Mouse (Mus musculus): ENCODE results near the gene Gm7298. TPM values are rescaled to one million over a fixed set of nuclear protein-coding genes. Genes with fewer than 3 reads are reported as not detected.
"Not testable (repeated sequence)": the region's sequence is repeated elsewhere in the genome, so short reads cannot be mapped to it uniquely, and the experiment has no call there.

Gene Gm7298
- not detected in 2 replicates for polyA plus RNA-seq (2015; fragmentation: Nextera tagmentation; extraction: Ambion mirVana)

GRCm38 (mm10) chr6:121732632-121733031 lies at the start of gene Gm7298:
Gm7298 (plus strand) TSS chr6:121732932.
- Histone ChIP-seq H3K9ac (replicated peaks; ENCODE audit: low read depth) (no peak within 1 kb of the TSS), H3K36me3 (ENCODE audit: insufficient read depth, low read length) (no peaks in the 10 kb centered on the region), H3K4me1 (ENCODE audit: insufficient read depth, low read depth, low read length) (no peaks in the 10 kb centered on the region), H3K4me2 (replicated peaks; ENCODE audit: low read depth, low read length) (no peak within 1 kb of the TSS), H3K27me3 (replicated peaks; ENCODE audit: insufficient read depth, low read length) (no peaks in the 10 kb centered on the region), H3K4me3 (ENCODE audit: low read depth, low read length) (no peak within 1 kb of the TSS), H3K9me3 (ENCODE audit: low read length) (no peaks in the 10 kb centered on the region), H3K27ac (ENCODE audit: low read length) (no peak within 1 kb of the TSS)
- DNase-seq (ENCODE audit: low spot score) (no peak), ATAC-seq (no peak)
- TF ChIP-seq CTCF (IDR thresholded peaks at IDR 0.05) (no peak), EP300 (IDR thresholded peaks at IDR 0.05) (no peak)
- 74% methylated on average over 3 of the region's 3 CpGs for WGBS

- Histone ChIP-seq H3K27ac (ENCODE audit: low read length) (no peak overlapping the region), H3K4me1 (ENCODE audit: insufficient read depth, low read depth, low read length) (no peaks in the 10 kb centered on the region), H3K4me2 (replicated peaks; ENCODE audit: low read depth, low read length) (no peak overlapping the region), H3K36me3 (ENCODE audit: insufficient read depth, low read length) (no peaks in the 10 kb centered on the region), H3K27me3 (replicated peaks; ENCODE audit: insufficient read depth, low read length) (no peaks in the 10 kb centered on the region), H3K9ac (replicated peaks; ENCODE audit: low read depth) (no peak overlapping the region), H3K9me3 (ENCODE audit: low read length) (no peaks in the 10 kb centered on the region), H3K4me3 (ENCODE audit: low read depth, low read length) (no peak overlapping the region)
- ATAC-seq (no peak), DNase-seq (ENCODE audit: low spot score) (no peak)
- TF ChIP-seq EP300 (IDR thresholded peaks at IDR 0.05) (no peak), CTCF (IDR thresholded peaks at IDR 0.05) (no peak)
- 73% methylated on average over 4 of the region's 4 CpGs for WGBS
These were observed 95.3 kb downstream of the Gm7298 start for GRCm38 (mm10) chr6:121828034-121828433.

DNA sequence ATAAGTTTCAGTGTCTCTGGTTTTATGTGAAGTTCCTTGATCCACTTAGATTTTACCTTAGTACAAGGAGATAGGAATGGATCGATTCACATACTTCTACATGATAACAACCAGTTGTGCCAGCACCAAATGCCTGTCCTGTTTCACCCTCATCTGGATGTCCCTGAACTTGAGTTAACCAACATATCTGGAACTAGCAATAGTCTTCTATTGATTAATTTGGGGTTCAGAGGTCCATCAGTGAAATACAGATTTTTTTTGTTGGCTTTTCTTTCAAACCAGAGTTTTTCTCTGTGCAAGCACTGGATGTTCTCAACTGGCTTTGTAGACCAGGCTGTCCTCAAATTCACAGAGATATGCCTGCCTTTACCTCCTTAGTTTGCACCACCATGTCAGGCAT lies 103.6 kb downstream of the Gm7298 start:
- H3K4me1 ChIP-seq (ENCODE audit: insufficient read depth, low read depth, low read length), result no peaks in the 10 kb centered on the region
- no peak overlapping the region for H3K9ac ChIP-seq (replicated peaks; ENCODE audit: low read depth)
- no peaks in the 10 kb centered on the region for H3K36me3 ChIP-seq (ENCODE audit: insufficient read depth, low read length)
- no peak overlapping the region for H3K4me2 ChIP-seq (replicated peaks; ENCODE audit: low read depth, low read length)
- ATAC-seq (no peak), DNase-seq (ENCODE audit: low spot score) (no peak)
- H3K27me3 ChIP-seq (replicated peaks; ENCODE audit: insufficient read depth, low read length), result no peaks in the 10 kb centered on the region
- TF ChIP-seq CTCF (IDR thresholded peaks at IDR 0.05), result no peak
- no peak for TF ChIP-seq EP300 (IDR thresholded peaks at IDR 0.05)
- 83% methylated on average over 1 of the region's 1 CpGs for WGBS
- no peak overlapping the region for H3K4me3 ChIP-seq (ENCODE audit: low read depth, low read length)
- no peak overlapping the region for H3K27ac ChIP-seq (ENCODE audit: low read length)
- no peaks in the 10 kb centered on the region for H3K9me3 ChIP-seq (ENCODE audit: low read length)

DNA sequence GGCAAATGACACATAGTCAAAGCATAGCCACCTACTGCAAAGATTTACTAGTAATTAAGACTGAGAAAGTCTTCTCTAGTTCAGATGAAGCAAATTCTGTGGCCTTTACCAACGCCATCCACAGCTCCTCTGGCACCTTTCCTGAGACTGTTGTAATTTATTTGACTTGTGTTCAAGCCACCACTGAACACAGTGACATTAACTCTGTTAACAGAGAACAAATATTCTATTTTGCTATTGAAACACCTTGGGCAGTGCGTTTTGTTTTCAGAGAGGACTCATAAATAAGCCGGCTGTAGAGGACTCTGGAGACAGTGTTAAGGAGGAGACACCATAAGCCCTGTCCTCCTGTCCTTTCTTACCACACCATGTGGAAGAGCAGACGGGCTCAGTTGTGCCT lies 105.5 kb downstream of the Gm7298 start, which contains the start of gene Mug1:
Gene Mug1, plus strand, starts transcription at position 271 of the 400 bp plus-strand sequence.
- not testable (repeated sequence) for H3K27ac ChIP-seq (ENCODE audit: low read length); H3K9me3 ChIP-seq (ENCODE audit: low read length); H3K27me3 ChIP-seq (replicated peaks; ENCODE audit: insufficient read depth, low read length); DNase-seq (ENCODE audit: low spot score); ATAC-seq; H3K4me2 ChIP-seq (replicated peaks; ENCODE audit: low read depth, low read length); H3K36me3 ChIP-seq (ENCODE audit: insufficient read depth, low read length); H3K9ac ChIP-seq (replicated peaks; ENCODE audit: low read depth); H3K4me1 ChIP-seq (ENCODE audit: insufficient read depth, low read depth, low read length); H3K4me3 ChIP-seq (ENCODE audit: low read depth, low read length)
- WGBS, result 74% methylated on average over 4 of the region's 4 CpGs

Other genes starting within 250 kb of the Gm7298 start
- gene A2m, start 97.6 kb upstream of the Gm7298 start, polyA plus RNA-seq (2015; fragmentation: Nextera tagmentation; extraction: Ambion mirVana), result 2.1 TPM in 2 replicates
- gene Mug1, start 105.6 kb downstream of the Gm7298 start, polyA plus RNA-seq (2015; fragmentation: Nextera tagmentation; extraction: Ambion mirVana), result not detected in 2 replicates